ENCODE assay signal across 8 mouse cellular contexts in genomic region chr16:44557661-44558470, GRCm38 (mm10). TPM values are rescaled to one million over a fixed set of nuclear protein-coding genes. Genes with fewer than 3 reads are reported as not detected.
DNase-seq lines count a peak whose midpoint lies in the region; ATAC-seq and TF ChIP-seq lines count a peak whose summit lies in the region.

No protein-coding gene starts in this region.

- intact Hi-C loops in gastrocnemius, adult 2 months (cut with DNase I): loop anchor here (5.0 kb wide), 1 partner anchor 71 kb away; no protein-coding TSS in a partner anchor
- intact Hi-C loops in left cerebral cortex, postnatal 10 days (cut with DNase I): loop anchor here (5.0 kb wide), 2 partner anchors 46 to 61 kb away; no protein-coding TSS in a partner anchor

- peaks cover 47% of the 10 kb centered on the region for H3K27me3 ChIP-seq in erythroblast, embryonic 14.5 days (ENCODE audit: control insufficient read depth)
- no peaks in the 10 kb centered on the region for H3K27me3 ChIP-seq in hindbrain, embryonic 14.5 days (ENCODE audit: control insufficient read depth, insufficient read depth, low read length)

- H3K4me2 ChIP-seq in hindbrain, embryonic 14.5 days (replicated peaks): peak overlapping the region; percentile 88

- H3K4me3 ChIP-seq in erythroblast, embryonic 14.5 days (replicated peaks): peak overlapping the region; percentile 40
- H3K4me3 ChIP-seq in gastrocnemius, adult 2 months: peak overlapping the region; percentile 95
- peak overlapping the region; percentile 65 for H3K4me3 ChIP-seq in hindbrain, embryonic 14.5 days (replicated peaks; ENCODE audit: low read length)

- peak; percentile 10; the same call in 1 of the 2 replicates for TF ChIP-seq CTCF in gastrocnemius, adult 2 months (IDR thresholded peaks at IDR 0.05)

- DNase-seq in cerebellum, postnatal 14 days: peak; percentile 85 to 88
- peak; percentile 90 for DNase-seq in gastrocnemius, adult 2 months
- DNase-seq in hindbrain, embryonic 14.5 days (ENCODE audit: low spot score): peak; percentile 67
- peak; percentile 55 to 84 for DNase-seq in left cerebral cortex, postnatal 10 days (ENCODE audit: extremely low spot score in 1 of 2, low spot score in 2 of 2)
- DNase-seq in right cerebral cortex, postnatal 14 days: peak; percentile 63

- no peaks in the 10 kb centered on the region for H3K36me3 ChIP-seq in erythroblast, embryonic 14.5 days (ENCODE audit: control insufficient read depth)
- no peaks in the 10 kb centered on the region for H3K36me3 ChIP-seq in hindbrain, embryonic 14.5 days (replicated peaks; ENCODE audit: control insufficient read depth, insufficient read depth)

- peak overlapping the region; percentile 79 for H3K9ac ChIP-seq in hindbrain, embryonic 14.5 days

- H3K9me3 ChIP-seq in erythroblast, embryonic 14.5 days (ENCODE audit: control insufficient read depth, low read length): no peaks in the 10 kb centered on the region
- H3K9me3 ChIP-seq in hindbrain, embryonic 14.5 days (ENCODE audit: control insufficient read depth, low read length): no peaks in the 10 kb centered on the region

- under 1% methylated on average over 46 of the region's 47 CpGs for WGBS in hindbrain, embryonic 14.5 days

- no peak for ATAC-seq in erythroblast, adult 5-6 weeks (replicated peaks; ENCODE audit: low FRiP score, poor library complexity, severe bottlenecking)
- ATAC-seq in hindbrain, embryonic 14.5 days (ENCODE audit: low FRiP score): peak; percentile 70
- ATAC-seq in megakaryocyte, adult 5-6 weeks (ENCODE audit: poor library complexity, severe bottlenecking): peak; percentile 61

- no peaks in the 10 kb centered on the region for H3K4me1 ChIP-seq in erythroblast, embryonic 14.5 days (ENCODE audit: control insufficient read depth)
- H3K4me1 ChIP-seq in hindbrain, embryonic 14.5 days (replicated peaks; ENCODE audit: control insufficient read depth, insufficient read depth, low read length): peaks cover 17% of the 10 kb centered on the region; the same call in 1 of the 2 replicates

- peak overlapping the region; percentile 92 for H3K27ac ChIP-seq in gastrocnemius, adult 2 months
- peak overlapping the region; percentile 81 for H3K27ac ChIP-seq in hindbrain, embryonic 14.5 days

RNA-seq across cellular contexts. Expression of gene Boc, which starts 0.8 kb away (rescaled TPM):
- polyA plus RNA-seq in erythroblast, embryonic 14.5 days (2012): not detected in 2 replicates
- not detected in 2 replicates for total RNA-seq in erythroblast, adult 5-6 weeks (2015; ENCODE audit: low replicate concordance)
- not detected in 2 replicates for total RNA-seq in erythroblast, adult 5-6 weeks (2017; ENCODE audit: low replicate concordance)
- 1 to 10 TPM; 2.6 to 5.0 TPM for total RNA-seq in gastrocnemius, adult 2 months (2021)
- polyA plus RNA-seq in hindbrain, embryonic 14.5 days (2014; fragmentation: Nextera tagmentation; extraction: Ambion mirVana): 10.1 and 11.8 TPM in 2 replicates
- total RNA-seq in left cerebral cortex, postnatal 10 days (2021): 10 to 100 TPM; 20.4 to 21.4 TPM
- total RNA-seq in megakaryocyte, adult 5-6 weeks (2015): 0.07 TPM in 1 of 2 replicates, not detected in the other
- total RNA-seq in megakaryocyte, adult 5-6 weeks (2017): not detected in 2 replicates

Comparison
In these comparisons a context has a peak if more than half of its experiments do, and no peak if none do; other contexts are left out.
1. H3K4me3 ChIP-seq: peak in every context shown above with its lines; median percentile 95 in gastrocnemius, adult 2 months; 65 in hindbrain, embryonic 14.5 days; 40 in erythroblast, embryonic 14.5 days.